Mouse (Mus musculus): ENCODE data around the gene Cyp17a1. TPM values are rescaled to one million over a fixed set of nuclear protein-coding genes. Genes with fewer than 3 reads are reported as not detected.

The Cyp17a1 gene
- polyA plus RNA-seq, 3 experiments from 2014 or later, result 0.52 TPM; not detected in 2

Other genes starting within 250 kb of the Cyp17a1 start
- 10 to 100 TPM; 24.1 to 26.3 (median 25.9) TPM for gene Trim8, start 171.5 kb downstream of the Cyp17a1 start, polyA plus RNA-seq (2017; shearing (Covaris generic))
- 10 to 100 TPM; 25.9 to 27.1 (median 26.8) TPM for gene Arl3, start 100.0 kb downstream of the Cyp17a1 start, polyA plus RNA-seq (2017; shearing (Covaris generic))
- 1 to 10 TPM; 3.8 to 9.2 (median 8.7) TPM for gene Sfxn2, start 99.8 kb downstream of the Cyp17a1 start, polyA plus RNA-seq (2017; shearing (Covaris generic))
- 10 to 100 TPM; 16.4 to 19.4 (median 16.5) TPM for gene Wbp1l, start 74.1 kb downstream of the Cyp17a1 start, polyA plus RNA-seq (2017; shearing (Covaris generic))
- gene Borcs7, start 16.7 kb upstream of the Cyp17a1 start, polyA plus RNA-seq (2017; shearing (Covaris generic)), result 10 to 100 TPM in 1 of 3 experiments, 1 to 10 TPM in 2; 6.0 to 10.8 (median 8.0) TPM
- gene As3mt, start 34.3 kb upstream of the Cyp17a1 start, polyA plus RNA-seq (2017; shearing (Covaris generic)), result 10 to 100 TPM in 2 of 3 experiments, 1 to 10 TPM in 1; 2.8 to 12.8 (median 12.7) TPM
- gene Cnnm2, start 88.4 kb upstream of the Cyp17a1 start, polyA plus RNA-seq (2017; shearing (Covaris generic)), result 1 to 10 TPM in 1 of 3 experiments, under 1 TPM in 2; 0.36 to 1.2 (median 0.44) TPM